Mouse (Mus musculus) spleen, postnatal 10 days (tissue): ENCODE results near the gene Camk2b.

Source experiments
- DNase-seq, 2 experiments: peaks; one replicate each; pipeline ENCODE4 v3.0.0; 2021 to 2022; ENCODE audit warnings: low spot score in 2 of 2

Gene Camk2b

GRCm38 (mm10) chr11:5983629-5984028 is 82.5 kb downstream of the Camk2b start:
- DNase-seq: no peak

GRCm38 (mm10) chr11:5981323-5981722 is 84.8 kb downstream of the Camk2b start:
- DNase-seq: no peak

- DNase-seq: no peak
Measured at GRCm38 (mm10) chr11:5980561-5980960, 85.6 kb downstream of the Camk2b start.

GRCm38 (mm10) chr11:5980108-5980507 is 86.1 kb downstream of the Camk2b start:
- no peak for DNase-seq

GRCm38 (mm10) chr11:5979088-5979487 is 87.1 kb downstream of the Camk2b start:
- no peak for DNase-seq

- DNase-seq: no peak
Measured at GRCm38 (mm10) chr11:5976106-5976505, 90.1 kb downstream of the Camk2b start.

GRCm38 (mm10) chr11:5975068-5975467 is 91.1 kb downstream of the Camk2b start:
- DNase-seq: no peak

GRCm38 (mm10) chr11:5974053-5974452 is 92.1 kb downstream of the Camk2b start:
- no peak for DNase-seq

GRCm38 (mm10) chr11:5973151-5973550 is 93.0 kb downstream of the Camk2b start:
- no peak for DNase-seq

GRCm38 (mm10) chr11:5971202-5971601 is 95.0 kb downstream of the Camk2b start:
- DNase-seq: no peak

GRCm38 (mm10) chr11:5968223-5968622 is 97.9 kb downstream of the Camk2b start:
- DNase-seq: no peak

- DNase-seq: no peak
Measured at GRCm38 (mm10) chr11:5966751-5967150, 99.4 kb downstream of the Camk2b start.

- DNase-seq: no peak
Measured at GRCm38 (mm10) chr11:5965865-5966264, 100.3 kb downstream of the Camk2b start.

GRCm38 (mm10) chr11:5960051-5960450 is 106.1 kb downstream of the Camk2b start:
- DNase-seq: no peak

- peak; percentile 86 to 94 for DNase-seq
Measured at GRCm38 (mm10) chr11:5955546-5956276, 110.5 kb downstream of the Camk2b start, which contains the start of gene Ykt6. Gene Ykt6 (plus strand): TSS chr11:5955693.

GRCm38 (mm10) chr11:5954965-5955504 is 111.1 kb downstream of the Camk2b start:
- DNase-seq: peak in 1 of 2 experiments; percentile 65

- DNase-seq: no peak
Measured at GRCm38 (mm10) chr11:5954435-5954834, 111.7 kb downstream of the Camk2b start.

- DNase-seq: peak in 1 of 2 experiments; percentile 65
Measured at GRCm38 (mm10) chr11:5953130-5953765, 112.9 kb downstream of the Camk2b start.

GRCm38 (mm10) chr11:5952501-5952900 is 113.7 kb downstream of the Camk2b start:
- peak in 1 of 2 experiments; percentile 20 for DNase-seq

GRCm38 (mm10) chr11:5949586-5950352 is 116.4 kb downstream of the Camk2b start, which contains the start of gene Gck:
Gene Gck (minus strand): TSS chr11:5950081.
- peak in 1 of 2 experiments; percentile 24 for DNase-seq

GRCm38 (mm10) chr11:5948546-5949250 is 117.5 kb downstream of the Camk2b start:
- no peak for DNase-seq
